Mouse (Mus musculus): ENCODE measurements around the gene Cpn2. TPM values are rescaled to one million over a fixed set of nuclear protein-coding genes. Genes with fewer than 3 reads are reported as not detected.

Gene Cpn2
- total RNA-seq (2021): not detected

DNA sequence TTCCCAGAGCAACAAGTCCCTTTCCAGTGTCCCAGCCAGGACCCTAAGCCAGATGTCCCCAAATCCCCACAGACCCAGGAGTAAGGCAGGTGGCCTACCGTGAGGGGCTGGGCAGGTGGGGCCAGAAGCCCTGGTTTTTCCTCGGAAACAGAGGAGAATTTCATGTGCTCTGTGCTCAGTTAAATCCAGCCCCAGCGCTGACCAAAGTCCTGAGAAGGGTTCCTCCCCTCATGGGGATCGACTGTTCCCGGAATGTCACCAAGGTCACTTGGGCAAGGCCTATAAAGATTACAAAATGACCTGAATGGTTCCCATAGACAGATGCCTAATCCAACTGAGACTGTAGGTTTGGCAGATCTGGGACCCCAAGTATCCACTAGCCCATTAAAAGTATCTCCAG, at the start of gene Cpn2:
Gene Cpn2, minus strand, starts transcription at position 141 of the 400 bp plus-strand sequence.
- no peak for DNase-seq (ENCODE audit: low spot score in 2 of 2)
- intact Hi-C loops (cut with DNase I): no loop called here

DNA sequence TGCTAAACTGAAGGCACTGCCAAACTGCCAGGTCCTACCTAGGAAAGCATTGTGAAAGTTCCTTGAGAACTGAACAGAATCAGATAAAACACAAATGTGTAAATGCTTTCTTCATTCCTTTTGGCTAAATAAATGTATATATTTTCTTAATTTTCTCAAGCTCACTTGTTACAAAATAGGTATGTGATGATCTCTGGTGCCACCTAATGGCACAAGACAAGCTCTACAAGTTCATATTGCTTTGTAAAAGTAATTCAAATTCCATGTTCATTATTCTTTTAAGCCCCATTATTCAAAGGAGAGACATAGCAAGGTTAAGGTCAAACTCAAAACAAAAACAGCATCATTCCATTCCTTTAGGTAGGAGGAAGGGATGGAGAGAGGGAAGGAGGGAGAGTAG, 46.9 kb upstream of the Cpn2 start:
- intact Hi-C loops (cut with DNase I): loop anchor here (10.0 kb wide), 1 partner anchor 689 kb away; no protein-coding TSS in a partner anchor
- no peak for DNase-seq (ENCODE audit: low spot score in 2 of 2)

DNA sequence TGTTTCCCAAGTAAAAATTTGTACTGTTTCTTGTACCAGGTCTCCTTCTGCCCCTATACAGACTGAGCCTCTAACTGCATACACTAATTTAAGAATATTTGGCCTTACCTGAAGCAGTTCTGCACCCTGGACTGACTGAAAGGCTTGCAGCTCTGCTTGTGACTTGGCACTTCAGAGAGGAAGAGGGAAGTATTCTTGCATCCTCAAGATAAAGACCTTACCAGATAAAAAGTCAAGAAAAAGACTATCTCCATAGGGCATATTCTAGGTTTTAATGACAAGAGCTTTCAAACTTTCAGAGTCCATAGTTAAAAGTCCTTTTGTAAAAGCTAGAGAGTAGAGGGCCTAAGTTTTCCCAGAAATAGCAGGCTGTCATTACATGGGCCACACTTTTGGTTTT, 43.3 kb upstream of the Cpn2 start, which contains the start of gene Gp5:
Gene Gp5, minus strand, starts transcription at position 133 of the 400 bp plus-strand sequence.
- no peak for DNase-seq (ENCODE audit: low spot score in 2 of 2)
- intact Hi-C loops (cut with DNase I): loop anchor here (2.0 to 10.0 kb wide), 2 partner anchors 58 to 686 kb away; no protein-coding TSS in a partner anchor

DNA sequence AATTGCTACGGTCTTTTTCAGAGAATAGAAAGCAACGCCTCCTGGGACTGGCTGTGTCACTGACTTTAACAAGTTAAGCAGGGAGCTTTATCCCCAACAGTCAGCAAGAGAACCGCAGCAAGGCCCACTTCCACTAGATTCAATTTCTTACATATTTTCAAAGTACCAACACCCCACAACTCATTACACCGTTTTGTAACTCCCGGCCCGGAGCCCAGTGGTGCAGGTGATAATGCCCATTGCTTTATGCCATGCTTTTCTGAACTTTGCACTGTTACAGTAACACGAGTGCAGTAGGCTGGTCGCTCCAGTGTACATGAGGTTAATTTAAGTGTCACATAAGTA, 42.8 kb upstream of the Cpn2 start:
- DNase-seq (ENCODE audit: low spot score in 2 of 2): no peak
- intact Hi-C loops (cut with DNase I): loop anchor here (2.0 to 10.0 kb wide), 2 partner anchors 57 to 685 kb away; no protein-coding TSS in a partner anchor

DNA sequence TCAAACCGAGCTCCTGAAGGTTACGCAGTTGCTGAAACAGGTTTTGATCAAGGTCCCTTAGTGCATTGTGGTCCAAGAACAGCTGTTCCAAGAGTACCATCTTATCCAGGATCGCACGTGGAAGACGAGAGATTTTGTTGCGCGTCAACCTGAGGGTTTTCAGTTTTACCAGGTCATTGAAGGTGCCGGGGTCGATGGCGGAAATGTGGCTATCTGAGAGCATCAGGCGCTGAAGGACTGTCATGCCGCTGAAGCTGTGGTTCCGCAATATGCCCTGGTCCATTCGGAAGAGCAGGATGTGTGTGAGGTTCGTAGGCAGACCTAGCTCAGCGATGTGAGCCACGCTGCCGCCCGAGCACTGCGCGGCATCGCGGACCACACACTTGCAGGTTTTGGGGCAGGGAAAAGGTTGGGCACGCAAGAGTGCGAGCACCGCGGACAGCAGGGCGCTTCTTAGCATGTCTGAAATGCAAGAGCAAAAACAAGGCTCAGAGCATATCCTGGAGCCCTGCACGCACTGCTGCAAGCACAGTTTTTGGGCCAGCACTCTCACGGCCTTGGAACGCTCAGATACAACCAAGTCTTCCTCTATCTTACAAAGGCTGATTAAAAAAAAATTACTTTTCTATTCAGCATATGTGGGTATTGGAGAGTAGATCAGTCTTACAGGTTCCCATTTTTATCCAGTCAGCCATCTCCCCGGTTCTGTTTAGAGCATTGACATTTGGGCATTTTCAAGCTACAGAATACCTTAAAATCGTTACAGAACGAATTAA, 42.3 kb upstream of the Cpn2 start:
- intact Hi-C loops (cut with DNase I): loop anchor here (2.0 to 10.0 kb wide), 2 partner anchors 57 to 685 kb away; no protein-coding TSS in a partner anchor
- DNase-seq (ENCODE audit: low spot score in 2 of 2): peak; percentile 27 to 43

DNA sequence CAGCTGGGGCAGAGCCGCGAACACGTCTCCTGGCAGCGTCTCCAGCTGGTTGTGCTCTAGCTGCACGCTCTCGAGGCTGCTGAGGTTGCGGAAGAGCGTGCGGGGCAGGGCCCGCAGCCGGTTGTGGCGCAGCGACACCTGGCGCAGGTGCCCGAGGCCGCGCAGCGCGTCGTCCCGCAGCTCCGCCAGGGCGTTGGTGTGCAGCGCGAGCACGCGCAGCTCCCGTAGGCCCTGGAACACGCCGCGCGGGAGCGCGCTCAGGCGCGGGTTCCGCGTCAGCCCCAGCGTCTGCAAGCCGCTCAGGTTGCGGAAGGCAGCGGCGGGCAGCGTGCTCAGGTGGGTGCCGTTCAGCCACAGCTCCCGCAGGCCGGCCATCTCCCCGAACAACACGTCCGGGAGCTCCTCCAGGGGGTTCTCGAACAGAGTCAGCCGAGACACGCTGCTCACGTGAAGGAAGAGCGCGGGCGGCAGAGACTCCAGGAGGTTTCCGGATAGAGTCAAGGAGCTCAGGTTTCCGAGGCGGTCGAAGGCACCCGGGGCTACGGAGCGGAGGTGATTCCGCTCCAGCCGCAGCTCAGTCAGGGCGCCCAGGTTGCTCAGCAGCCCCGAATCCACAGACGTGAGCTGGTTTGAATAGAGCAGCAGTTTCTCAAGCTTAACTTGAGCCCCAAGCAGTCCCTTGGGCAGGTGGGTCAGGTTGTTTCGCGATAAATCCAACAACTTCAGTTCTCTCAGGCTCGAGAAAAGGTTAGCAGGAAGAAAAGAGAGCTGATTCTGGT, 41.5 kb upstream of the Cpn2 start:
- intact Hi-C loops (cut with DNase I): no loop called here
- peak; percentile 64 to 80 for DNase-seq (ENCODE audit: low spot score in 2 of 2)

DNA sequence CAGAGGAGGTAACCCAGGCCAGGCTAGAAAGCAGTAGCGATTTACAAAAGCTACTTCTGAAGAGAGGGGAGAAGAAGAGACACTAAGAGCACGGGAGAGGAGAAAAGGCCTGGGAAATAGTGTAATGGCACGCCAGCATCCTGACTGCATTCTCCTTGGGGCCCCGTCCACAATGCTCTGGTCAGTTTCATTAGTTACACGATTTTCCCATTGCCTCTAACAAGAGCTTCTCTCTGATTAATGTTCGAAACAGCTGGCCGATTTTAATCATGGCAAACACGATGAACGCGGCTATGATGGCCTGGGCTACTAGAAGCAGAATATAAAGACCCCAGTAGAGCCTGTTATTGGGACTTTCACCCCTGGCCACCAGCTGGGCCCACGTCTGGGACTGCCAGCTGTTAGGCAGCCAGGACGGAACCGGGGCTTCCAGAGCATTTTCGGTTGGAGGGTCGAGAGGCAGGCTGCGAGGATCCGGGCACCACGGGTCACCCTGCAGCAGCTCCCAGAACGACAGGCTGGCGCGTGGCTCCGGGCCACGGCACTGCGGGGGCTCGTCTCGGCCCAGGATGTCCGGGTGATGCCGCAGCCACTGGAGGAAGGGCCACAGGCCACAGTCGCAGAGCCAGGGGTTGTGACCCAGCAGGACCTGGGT, 40.8 kb upstream of the Cpn2 start:
- peak in 1 of 2 experiments; percentile 9 for DNase-seq (ENCODE audit: low spot score in 2 of 2)
- intact Hi-C loops (cut with DNase I): no loop called here

DNA sequence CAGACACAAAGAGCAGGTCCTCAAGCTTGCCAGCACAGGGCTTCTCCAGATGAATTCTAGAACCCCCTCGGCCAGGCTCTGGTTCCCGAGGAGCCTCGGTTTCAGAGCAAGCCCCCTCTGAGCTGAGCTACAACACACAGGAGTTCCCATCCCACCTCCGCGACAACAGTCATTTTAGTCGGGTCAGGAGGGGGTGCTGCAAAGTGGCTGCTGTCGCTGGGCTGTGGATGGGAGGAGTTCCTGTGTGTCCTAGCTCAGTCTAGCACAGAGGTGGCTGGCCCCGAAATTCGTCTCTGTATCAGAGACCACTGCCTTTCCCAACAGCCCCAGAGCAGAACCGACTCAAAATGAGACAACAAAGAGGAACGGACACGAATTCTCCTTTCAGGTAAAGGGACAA, 40.0 kb upstream of the Cpn2 start:
- intact Hi-C loops (cut with DNase I): no loop called here
- no peak for DNase-seq (ENCODE audit: low spot score in 2 of 2)

DNA sequence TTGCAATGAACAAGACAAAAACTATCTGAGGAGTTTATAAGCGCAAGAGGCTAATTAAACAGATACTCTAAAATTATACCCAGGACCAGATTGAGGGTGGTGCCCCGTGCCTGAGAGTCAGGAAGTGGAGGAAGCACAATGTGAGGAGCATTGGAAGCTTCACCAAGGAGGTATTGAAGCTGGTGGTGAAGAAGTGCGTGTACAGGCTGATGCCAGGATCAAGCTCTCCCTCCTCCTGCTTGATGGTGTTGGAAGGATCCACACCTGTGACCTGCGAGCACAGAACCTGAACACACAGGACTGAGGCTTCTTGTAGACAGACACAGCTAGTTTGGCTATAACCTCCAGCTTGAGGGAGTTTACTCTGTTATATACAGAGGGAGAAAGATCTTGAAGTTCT, 38.8 kb upstream of the Cpn2 start:
- intact Hi-C loops (cut with DNase I): no loop called here
- DNase-seq (ENCODE audit: low spot score in 2 of 2): no peak

DNA sequence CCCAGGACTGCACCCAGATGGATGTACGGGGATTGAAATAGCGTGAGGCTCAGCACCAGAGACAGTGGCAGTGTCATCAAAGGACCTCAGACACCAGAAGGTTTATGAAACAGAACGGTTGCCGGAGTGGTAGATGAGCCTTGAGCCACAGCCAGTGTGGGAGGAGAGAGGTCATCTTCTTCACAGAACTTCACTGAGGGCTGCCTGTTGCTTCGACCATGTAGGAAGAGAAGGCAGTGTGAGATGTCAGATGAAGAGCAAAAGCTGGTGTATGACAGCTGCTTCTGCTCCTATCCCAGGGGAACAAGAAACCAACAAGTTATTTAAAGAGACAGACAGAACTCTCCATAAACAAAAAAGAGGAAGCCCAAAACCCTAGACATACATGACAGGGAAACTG, 36.9 kb upstream of the Cpn2 start:
- intact Hi-C loops (cut with DNase I): no loop called here
- DNase-seq (ENCODE audit: low spot score in 2 of 2): no peak

DNA sequence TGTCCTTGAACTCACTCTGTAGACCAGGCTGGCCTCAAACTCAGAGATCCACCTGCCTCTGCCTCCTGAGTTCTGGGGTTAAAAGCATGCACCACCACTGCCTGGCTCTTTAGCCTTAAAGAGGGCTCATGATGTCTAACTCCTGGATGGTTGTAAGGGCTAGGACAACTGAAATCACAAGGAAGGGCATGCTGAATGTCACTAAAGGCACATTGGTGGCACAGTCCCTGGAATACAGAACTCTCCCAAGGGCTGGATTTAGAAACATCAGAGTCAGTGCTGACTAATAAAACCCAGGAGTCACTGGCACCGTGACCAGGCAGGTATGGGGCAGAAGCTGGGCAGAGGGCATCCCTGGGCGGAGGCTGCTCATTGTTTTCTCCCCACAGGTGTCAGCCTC, 36.1 kb upstream of the Cpn2 start:
- DNase-seq (ENCODE audit: low spot score in 2 of 2): no peak
- intact Hi-C loops (cut with DNase I): no loop called here

DNA sequence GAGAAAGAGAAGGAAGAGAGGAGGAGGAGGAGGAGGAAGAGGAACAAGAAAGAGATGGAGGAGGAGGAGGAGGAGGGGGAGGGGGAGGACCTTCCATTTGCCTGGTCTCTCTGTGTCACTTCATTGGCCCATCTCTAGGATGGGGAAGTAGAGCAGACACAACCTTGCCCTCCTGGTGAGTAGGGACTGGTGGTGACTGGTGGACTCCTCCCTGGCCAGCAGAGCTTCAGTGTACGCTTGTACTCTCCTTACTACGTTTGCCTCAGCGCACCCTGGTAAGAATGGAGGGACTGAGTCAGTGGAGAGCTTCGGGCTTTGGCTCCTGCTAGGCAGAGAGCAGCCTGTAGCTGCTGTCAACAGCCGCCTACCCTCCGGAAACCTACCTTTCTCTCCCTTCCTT, 35.4 kb upstream of the Cpn2 start:
- DNase-seq (ENCODE audit: low spot score in 2 of 2): no peak
- intact Hi-C loops (cut with DNase I): no loop called here

DNA sequence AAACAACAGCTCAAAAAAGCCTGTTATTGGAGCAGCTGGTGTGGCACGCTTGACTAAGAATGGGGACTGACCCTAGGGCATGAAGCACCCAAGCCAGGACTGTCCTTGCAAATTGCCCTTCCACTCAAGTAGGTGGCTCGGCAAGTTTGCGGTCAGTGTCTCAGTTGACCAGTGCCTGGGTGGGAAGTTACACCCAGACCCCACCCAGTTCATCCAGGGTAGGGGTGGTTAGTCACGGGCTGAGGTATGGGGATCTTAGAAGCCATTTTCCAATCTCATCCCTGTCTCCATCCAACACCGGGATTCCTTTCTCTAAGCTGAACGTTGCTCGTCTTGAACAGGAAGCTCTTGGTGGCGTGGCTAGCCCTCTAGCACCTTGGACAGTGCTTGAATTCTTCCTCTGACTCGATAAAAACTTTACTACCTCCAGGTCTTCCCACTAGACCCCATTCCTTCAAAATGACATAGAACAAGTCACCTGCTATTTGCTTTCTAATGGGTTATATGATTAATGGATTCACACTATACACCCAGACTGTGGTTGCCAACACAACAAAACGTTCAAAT, 32.5 kb upstream of the Cpn2 start:
- intact Hi-C loops (cut with DNase I): no loop called here
- no peak for DNase-seq (ENCODE audit: low spot score in 2 of 2)

DNA sequence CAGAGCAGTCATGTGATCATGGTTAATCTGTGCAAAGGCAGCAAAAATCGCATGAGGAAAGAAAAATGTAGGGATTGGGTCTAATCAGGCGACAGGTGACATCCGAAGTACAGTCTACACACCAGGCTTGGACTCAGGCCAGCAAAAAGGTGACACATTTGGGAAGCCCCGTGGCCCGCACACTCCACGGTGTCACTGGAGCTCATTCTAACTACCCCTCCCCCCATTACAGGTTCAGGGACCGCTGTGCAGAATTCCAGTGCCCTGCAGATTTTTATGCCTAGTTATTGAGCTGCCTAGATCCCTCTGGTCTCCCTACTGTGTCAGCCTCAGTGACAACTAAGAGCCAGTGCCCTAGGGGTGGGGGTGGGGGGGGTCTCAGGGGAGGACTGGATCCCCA, 30.2 kb upstream of the Cpn2 start:
- DNase-seq (ENCODE audit: low spot score in 2 of 2): no peak
- intact Hi-C loops (cut with DNase I): no loop called here

DNA sequence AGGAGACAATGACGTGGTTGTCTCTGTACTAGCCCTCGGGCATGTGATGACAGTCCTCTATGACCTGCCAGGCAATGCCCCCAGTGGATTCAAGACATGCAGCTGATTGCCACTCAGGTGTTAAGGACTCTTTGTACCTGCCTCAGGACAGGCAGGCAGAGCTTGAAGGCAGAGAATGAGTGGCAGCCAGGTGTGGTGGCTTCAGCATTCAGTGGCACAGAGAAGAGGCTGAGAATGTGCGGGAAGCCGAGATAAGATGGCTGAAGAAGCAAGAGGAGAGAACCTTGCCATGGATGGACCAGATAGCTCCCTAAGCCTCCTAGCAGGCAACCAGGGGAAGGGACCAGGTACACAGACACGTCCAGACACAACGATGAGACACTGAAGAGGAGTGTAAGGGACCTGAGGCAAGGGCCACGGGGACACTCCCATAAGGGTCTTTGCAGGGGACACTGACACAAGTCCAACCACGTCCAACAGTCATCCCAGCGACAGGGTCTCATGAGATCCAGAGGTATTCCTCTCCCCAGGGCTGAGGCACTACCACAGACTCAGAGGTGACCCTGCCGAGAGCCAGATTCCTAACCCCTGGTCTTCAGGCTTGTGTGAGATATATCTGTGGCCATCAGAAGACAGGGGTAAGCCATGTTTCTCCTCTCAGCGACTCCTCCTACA, 29.4 kb upstream of the Cpn2 start:
- DNase-seq (ENCODE audit: low spot score in 2 of 2): no peak
- intact Hi-C loops (cut with DNase I): no loop called here

DNA sequence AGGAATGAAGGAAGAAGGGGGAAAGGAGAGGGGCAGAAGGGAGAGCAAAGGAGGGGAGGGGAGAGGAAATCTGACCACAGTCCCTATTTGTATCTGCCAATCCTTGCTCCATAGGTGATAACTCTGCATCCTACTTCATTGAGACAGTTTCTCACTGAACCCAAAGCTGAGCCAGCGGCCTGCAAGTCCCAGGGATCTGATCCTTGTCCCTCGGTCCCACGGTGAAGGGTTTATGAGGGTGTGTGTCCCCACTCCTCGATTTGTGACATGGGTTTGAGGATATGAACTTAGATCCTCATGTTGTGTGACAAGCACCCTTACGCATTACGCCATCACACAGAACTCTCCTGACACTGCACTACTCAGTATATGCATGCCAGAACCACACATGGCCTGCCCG, 27.8 kb upstream of the Cpn2 start:
- DNase-seq (ENCODE audit: low spot score in 2 of 2): no peak
- intact Hi-C loops (cut with DNase I): no loop called here

DNA sequence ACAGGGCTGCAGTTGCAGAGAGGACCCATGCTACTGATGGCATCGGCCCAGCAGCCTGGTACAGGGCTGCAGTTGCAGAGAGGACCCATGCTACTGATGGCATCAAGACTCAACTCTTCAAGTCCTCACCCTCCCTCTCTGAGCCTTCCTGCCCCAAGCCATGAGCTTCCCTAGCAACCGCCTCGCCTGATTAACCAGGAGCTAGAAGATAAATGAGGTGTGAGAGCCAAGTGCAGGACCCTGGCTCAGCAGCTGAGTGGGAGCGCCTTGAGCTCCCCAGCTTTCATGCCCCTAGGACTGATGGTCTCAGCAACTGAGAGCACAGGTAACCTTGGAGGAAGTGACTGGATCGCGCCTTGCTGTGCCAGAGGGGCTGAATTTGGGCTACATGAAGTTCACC, 23.1 kb upstream of the Cpn2 start:
- no peak for DNase-seq (ENCODE audit: low spot score in 2 of 2)
- intact Hi-C loops (cut with DNase I): no loop called here

DNA sequence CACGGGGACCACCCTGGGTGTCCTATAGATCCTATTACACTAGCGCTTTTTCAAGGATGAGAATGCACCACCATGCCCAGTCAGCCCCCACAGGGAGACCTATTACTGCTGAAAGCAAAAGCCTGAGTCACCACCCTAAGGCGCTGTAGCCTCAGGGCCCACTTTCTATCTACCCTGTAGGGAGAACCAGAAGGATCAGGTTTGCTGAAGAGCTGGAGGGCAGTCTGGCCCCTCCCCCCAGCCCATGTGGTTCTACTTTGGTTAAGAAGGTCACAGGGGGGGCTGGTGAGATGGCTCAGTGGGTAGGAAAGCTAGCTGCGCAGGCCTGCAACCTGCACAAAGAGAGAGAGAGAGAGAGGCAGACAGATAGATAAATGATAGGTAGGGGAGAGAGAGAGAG, 18.4 kb upstream of the Cpn2 start:
- intact Hi-C loops (cut with DNase I): no loop called here

DNA sequence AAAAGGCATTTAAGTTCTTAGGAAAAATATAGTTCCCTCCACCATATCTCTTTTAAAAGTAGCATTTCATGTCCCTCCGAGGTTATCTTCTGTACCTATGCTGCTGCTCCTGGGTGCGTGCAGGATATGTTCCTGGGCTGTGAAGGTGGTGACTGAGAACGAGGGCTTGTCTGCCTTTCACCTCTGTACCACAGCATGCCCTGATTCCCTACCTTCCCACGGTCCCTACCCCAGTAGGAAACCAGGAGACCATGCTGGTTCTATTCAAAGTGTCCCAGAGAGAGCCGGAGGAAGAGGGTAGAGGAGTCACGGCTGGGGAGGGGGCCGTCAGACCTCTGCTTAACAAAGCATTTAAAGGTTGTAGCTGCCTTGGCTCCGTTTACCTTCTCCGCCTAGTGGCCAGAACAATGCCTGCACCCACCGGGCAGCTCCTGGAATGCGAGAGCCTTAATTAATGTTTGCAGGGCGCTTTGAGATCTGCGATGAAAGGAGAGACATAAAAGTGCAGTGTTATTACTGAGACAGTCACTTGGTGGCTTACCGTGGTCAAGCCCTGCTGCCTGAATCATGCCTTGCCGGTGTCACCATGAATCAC, 16.5 kb upstream of the Cpn2 start:
- intact Hi-C loops (cut with DNase I): no loop called here
- DNase-seq (ENCODE audit: low spot score in 2 of 2): no peak

More for the DNA sequence above, 18.4 kb upstream of the Cpn2 start:
- no peak for DNase-seq (ENCODE audit: low spot score in 2 of 2)
